Mouse (Mus musculus): Measurements from ENCODE around the gene Ern1.
"Not testable (repeated sequence)": the region's sequence is repeated elsewhere in the genome, so short reads cannot be mapped to it uniquely, and the experiment has no call there.

Ern1 gene

DNA sequence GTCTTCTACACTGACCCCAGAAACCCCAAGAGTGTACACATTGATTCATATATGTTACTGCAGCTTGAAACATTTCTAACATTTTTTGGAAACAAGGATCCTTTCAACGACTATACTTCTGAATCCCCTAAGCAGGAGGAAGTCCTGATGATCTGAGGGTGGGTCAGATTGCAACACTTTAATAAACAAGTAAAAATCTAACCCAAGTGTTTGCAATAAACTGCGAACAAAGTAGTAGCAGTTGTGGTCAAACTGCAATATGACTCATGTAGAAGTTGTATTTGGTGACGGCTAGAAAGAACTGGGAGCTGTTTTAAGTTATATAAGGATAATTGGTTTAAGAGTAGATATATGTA lies 7.1 kb downstream of the Ern1 start:
- DNase-seq = no peak

GRCm38 (mm10) chr11:106479619-106480529 lies 7.8 kb downstream of the Ern1 start:
- DNase-seq = no peak

DNA sequence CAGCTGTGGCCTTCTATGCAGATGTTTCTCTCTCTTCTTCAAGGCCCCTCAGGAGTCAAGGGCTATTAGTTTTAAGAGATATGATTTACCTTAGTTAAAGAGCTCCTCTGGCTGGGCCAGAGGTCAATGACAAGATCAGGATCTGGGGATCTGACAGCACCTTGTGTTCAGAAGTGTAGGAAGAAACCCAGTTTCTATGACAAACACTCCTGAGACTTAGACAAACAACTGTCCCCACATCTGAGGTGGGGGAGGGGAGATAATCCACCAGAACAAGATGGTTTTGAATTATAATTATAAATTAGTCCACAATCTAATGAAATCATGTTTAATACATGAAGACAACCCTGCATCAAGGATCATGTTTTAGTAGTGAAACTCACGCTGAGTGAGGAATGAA lies 8.9 kb downstream of the Ern1 start:
- no peak for DNase-seq

DNA sequence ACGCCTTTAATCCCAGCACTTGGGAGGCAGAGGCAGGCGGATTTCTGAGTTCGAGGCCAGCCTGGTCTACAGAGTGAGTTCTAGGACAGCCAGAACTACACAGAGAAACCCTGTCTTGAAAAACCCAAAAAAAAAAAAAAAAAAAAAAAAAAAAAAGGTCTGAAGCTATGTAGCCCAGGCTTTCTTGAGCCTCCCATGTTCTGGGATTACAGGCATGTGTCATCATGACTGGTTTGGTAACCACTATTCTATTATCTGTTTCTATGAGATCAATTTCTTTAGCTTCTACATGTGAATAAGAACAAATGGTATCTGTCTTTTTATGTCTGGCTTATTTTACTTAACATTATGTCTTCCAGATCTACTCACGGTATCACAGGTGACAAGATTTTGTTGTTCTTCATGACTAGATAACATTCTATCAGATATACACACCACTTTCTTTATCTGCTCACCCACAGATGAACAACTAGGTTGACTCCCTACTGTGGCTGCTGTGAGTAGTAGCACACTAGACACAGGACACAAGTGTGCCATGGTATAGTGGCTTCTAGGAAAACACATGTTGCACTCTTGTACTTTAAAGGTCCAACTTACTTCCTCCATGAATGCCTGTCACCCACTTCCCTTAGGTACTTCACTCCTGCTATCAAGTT lies 10.0 kb downstream of the Ern1 start:
- no peak for DNase-seq

- no peak for DNase-seq
Measured at GRCm38 (mm10) chr11:106475309-106475708, 12.3 kb downstream of the Ern1 start.

GRCm38 (mm10) chr11:106471629-106472028 lies 16.0 kb downstream of the Ern1 start:
- DNase-seq = no peak

GRCm38 (mm10) chr11:106468509-106468908 lies 19.1 kb downstream of the Ern1 start:
- no peak for DNase-seq

GRCm38 (mm10) chr11:106465932-106466331 lies 21.7 kb downstream of the Ern1 start:
- no peak for DNase-seq

- DNase-seq = no peak
Measured at GRCm38 (mm10) chr11:106465545-106465903, 22.1 kb downstream of the Ern1 start.

DNA sequence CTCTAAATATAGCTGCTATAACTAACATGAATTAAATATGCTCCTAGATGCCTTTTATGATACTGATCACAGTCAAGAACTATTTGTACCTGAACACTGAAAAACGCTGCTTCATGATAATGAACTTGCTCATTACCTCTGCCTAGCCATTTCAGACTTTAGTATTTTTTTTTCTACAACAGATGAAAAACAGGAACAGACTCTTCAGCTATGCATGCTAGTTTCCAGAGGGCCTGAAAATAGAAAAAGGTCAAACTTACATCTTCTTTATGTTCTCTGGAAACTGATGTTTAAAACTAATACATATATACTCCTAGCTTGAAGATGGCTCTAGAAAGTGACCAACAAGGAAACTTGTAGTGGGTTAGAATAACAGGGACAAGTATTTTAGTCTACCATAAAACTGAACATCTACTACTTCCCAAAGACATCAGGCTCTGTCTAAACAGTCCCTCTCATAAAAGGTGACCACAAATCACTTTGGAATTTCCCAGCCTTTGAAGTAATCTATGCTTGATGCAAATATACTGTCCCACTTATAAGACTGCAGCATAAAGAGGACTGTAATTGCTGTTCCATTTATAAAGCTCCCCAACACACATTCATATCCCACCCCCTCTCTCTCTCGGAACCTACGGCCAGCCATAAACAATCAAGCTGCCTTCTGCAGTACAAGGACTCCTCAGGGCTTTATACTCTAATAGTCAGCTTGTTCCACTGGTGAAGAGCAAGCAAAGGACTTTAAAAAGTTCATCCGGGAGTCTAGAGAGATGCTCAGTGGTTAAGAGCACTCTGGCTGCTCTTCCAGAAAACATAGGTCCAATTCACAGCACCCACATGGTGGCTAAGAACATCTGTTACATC lies 22.7 kb downstream of the Ern1 start:
- DNase-seq = no peak

DNA sequence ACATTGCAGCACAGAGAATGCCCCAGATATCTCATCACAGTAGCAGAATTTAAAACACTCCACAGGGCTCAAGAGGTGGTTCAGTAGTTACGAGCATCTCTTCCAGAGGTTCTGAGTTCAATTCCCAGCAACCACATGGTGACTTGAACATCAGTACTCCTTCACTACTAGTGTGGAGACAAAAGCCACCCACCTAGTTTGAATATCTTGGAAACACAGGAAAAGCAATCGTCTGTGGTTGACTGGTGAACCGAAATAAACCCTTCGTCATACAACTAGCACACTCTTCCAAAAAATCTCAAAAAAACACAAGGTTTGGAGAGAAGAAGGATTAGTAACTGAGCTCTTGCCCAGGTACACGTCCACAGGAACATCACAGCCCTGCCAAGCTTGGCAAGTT lies 23.8 kb downstream of the Ern1 start:
- no peak for DNase-seq

- no peak for DNase-seq
Measured at GRCm38 (mm10) chr11:106462309-106462708, 25.3 kb downstream of the Ern1 start.

DNA sequence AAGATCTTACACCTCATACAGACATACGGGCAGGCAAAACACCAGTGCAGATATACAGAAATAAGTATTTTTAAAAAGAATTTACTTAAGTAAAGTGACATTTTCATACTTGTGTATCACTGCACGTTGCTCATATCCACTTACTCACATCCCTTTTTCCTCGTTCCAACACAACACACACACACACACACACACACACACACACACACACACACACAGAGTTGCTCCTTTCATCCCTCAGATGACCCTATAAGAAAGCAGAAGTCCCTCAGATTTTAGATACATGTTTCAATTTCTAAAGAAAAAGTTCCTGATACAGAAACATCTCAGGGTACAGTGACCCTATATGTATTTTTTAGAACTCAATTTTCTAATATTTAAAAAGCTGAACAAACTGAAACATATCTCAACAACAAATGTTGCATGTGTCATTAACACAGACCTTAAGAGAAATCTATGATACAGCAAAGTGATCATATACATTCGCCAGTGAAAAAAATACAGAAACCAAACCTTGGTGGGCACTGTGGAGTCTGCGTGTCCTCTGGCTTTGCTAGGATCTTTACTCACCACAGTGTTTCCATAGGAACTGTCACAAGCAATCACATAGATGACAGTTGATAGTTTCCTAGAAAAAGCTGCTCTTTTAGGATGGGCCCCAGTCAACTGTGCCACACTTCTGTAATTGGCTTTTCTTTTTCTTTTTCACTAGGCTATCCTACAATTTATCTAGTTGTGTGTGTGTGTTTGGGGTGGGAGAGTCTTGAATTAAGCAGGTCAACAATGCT lies 26.3 kb downstream of the Ern1 start:
- no peak for DNase-seq

- no peak for DNase-seq
Measured at GRCm38 (mm10) chr11:106460671-106461070, 27.0 kb downstream of the Ern1 start.

DNA sequence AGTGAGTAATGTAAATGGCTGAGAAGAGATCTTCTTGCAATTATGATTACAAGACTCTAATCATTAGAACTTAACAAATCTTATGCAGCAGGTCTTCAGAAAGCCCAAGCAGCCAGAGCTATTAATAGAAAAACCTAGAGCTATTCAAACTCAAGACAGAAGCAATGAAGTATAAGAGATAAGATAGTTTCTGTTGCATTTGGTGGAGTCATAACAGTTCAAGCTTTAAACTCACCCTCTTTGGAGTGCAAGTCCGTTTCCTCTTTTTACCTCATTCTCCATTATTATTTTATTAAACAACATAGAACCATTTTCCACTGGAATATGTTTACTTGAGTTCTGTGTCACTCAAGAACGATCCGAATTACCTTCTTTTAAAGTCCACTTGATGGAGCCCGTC lies 29.1 kb downstream of the Ern1 start:
- no peak for DNase-seq

GRCm38 (mm10) chr11:106443646-106444045 lies 44.0 kb downstream of the Ern1 start:
- DNase-seq = no peak

- DNase-seq = not testable (repeated sequence)
Measured at GRCm38 (mm10) chr11:106442564-106442963, 45.1 kb downstream of the Ern1 start.

GRCm38 (mm10) chr11:106440318-106440717 lies 47.3 kb downstream of the Ern1 start:
- DNase-seq = no peak

GRCm38 (mm10) chr11:106439355-106439754 lies 48.3 kb downstream of the Ern1 start:
- no peak for DNase-seq

GRCm38 (mm10) chr11:106438524-106439177 lies 49.0 kb downstream of the Ern1 start:
- DNase-seq = no peak

DNA sequence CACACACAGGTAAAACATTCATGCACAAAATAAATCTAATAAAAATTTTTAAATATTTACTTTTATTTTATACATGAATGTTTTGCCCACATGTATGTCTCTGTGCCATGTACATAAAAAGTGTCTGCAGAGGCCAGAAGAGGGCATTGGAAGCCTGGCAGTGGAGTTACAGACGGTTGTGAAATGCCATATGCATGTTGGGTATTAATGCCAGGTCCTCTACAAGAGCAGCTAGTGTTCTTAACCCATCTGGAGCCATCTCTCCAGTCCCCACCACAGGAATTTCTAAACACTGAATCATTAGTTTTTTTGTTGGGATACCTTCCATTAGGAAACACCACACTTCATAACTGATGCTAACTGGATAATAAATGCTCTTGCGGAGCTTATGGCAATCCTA lies 50.1 kb downstream of the Ern1 start:
- no peak for DNase-seq

DNA sequence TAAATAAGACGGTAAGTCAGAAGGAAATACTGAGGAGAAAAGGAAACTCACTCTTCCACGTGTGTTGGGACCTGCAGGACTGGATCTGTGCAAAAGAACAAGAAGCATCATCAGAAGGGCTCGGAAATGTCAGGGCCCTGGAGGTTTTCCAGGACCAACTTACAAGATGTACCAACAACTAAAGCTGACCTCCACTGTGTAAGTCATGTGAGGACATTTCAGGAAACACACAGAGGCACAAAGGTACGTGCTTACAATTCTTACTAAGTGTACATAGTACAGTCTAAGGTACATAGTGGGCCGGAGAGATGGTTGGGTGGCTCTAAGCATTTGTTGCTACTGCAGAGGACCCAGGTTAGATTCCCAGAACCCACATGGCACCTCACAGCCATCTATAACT lies 50.6 kb downstream of the Ern1 start:
- no peak for DNase-seq

Data from kidney, postnatal 4 days (tissue).